Mouse (Mus musculus) intestine, embryonic 15.5 days (tissue): ENCODE measurements around the gene Mmp24. TPM values are rescaled to one million over a fixed set of nuclear protein-coding genes. Genes with fewer than 3 reads are reported as not detected.

Experiments
- ATAC-seq: fragments of 200-750 bp; cut with Nextera tagmentation; 2 replicates; pipeline ENCODE4 v1.8.0; 2017; ENCODE audit warnings: moderate TSS enrichment, moderate library complexity
- H3K27ac ChIP-seq: fragments of 300-500 bp; sonication (generic); 2 replicates; pipeline ENCODE4 v1.5.1; 2015; ENCODE audit warnings: mild to moderate bottlenecking, inconsistent platforms
- H3K27me3 ChIP-seq: fragments of 300-500 bp; sonication (generic); replicated peaks from 2 replicates; pipeline ENCODE4 v1.6.1; 2015; ENCODE audit warnings: inconsistent platforms
- H3K36me3 ChIP-seq: fragments of 300-500 bp; sonication (generic); 2 replicates; pipeline ENCODE4 v1.6.1; 2015; ENCODE audit warnings: inconsistent platforms
- H3K4me1 ChIP-seq: fragments of 300-500 bp; sonication (generic); replicated peaks from 2 replicates; pipeline ENCODE4 v1.6.1; 2015; ENCODE audit warnings: inconsistent platforms
- H3K4me2 ChIP-seq: fragments of 300-500 bp; sonication (generic); replicated peaks from 2 replicates; pipeline ENCODE4 v1.6.1; 2015; ENCODE audit warnings: mild to moderate bottlenecking, inconsistent platforms
- H3K4me3 ChIP-seq: fragments of 300-500 bp; sonication (generic); replicated peaks from 2 replicates; pipeline ENCODE4 v1.5.1; 2015; ENCODE audit warnings: inconsistent platforms
- H3K9ac ChIP-seq: fragments of 300-500 bp; sonication (generic); 2 replicates; pipeline ENCODE4 v1.6.1; 2015; ENCODE audit warnings: inconsistent platforms
- H3K9me3 ChIP-seq: fragments of 300-500 bp; sonication (generic); 2 replicates; pipeline ENCODE4 v1.6.1; 2016; ENCODE audit warnings: inconsistent platforms
- WGBS: fragments of 180-500 bp; shearing (Covaris S2); methylation state at CpG from one replicate; pipeline ENCODE4 v1.1.7; 2015; 5-methylcytosine and 5-hydroxymethylcytosine counted together
- polyA plus RNA-seq: library from polyadenylated mRNA; unstranded; fragments of >200 nt; fragmentation: Nextera tagmentation; extraction: Ambion mirVana; gene quantifications from 2 replicates; pipeline ENCODE4 v1.2.1, GENCODE M21; 2015

The Mmp24 gene
- polyA plus RNA-seq, 1 experiment from 2014 or later, result 0.24 TPM

DNA sequence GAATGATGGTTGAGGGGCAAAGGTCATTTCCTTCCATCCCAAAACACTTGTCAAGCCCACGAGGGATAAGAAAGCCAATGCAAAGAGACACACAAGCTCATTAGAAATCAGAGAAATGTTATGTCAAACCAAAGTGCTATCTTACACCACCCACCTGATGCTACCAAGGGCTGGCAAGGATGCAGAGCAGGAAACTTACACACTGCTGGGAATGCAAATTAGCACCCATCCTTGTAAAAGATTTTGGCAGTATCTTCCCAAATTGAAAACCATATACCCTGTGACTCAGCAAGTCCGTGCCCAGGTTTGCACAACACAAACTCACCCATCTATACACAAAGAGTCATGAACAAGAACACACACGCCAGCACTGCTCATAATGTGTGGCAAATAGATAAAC, 29.7 kb upstream of the Mmp24 start:
- Histone ChIP-seq H3K27me3 (no peaks in the 10 kb centered on the region), H3K4me2 (no peak overlapping the region), H3K4me1 (peaks cover 5% of the 10 kb centered on the region; the same call in 1 of the 2 replicates), H3K27ac (no peak overlapping the region), H3K4me3 (no peak overlapping the region), H3K9ac (no peak overlapping the region), H3K36me3 (no peaks in the 10 kb centered on the region), H3K9me3 (no peaks in the 10 kb centered on the region)
- no peak for ATAC-seq
- WGBS, result 55% methylated on average over 3 of the region's 3 CpGs

- ATAC-seq, result no peak
- no peak overlapping the region for H3K4me2 ChIP-seq
- 92% methylated on average over 4 of the region's 4 CpGs for WGBS
- no peak overlapping the region for H3K27ac ChIP-seq
- H3K4me1 ChIP-seq, result 0 out of 2 replicates have a peak, but pooled peaks cover 3% of the 10 kb centered on the region
- H3K9ac ChIP-seq, result no peak overlapping the region
- no peaks in the 10 kb centered on the region for H3K36me3 ChIP-seq
- no peaks in the 10 kb centered on the region for H3K9me3 ChIP-seq
- H3K4me3 ChIP-seq, result no peak overlapping the region
- no peaks in the 10 kb centered on the region for H3K27me3 ChIP-seq
These were observed 25.7 kb upstream of the Mmp24 start for GRCm38 (mm10) chr2:155749394-155749793.

GRCm38 (mm10) chr2:155751014-155751786, 23.9 kb upstream of the Mmp24 start, which contains the start of gene Procr:
TSS of gene Procr (plus strand) at chr2:155751117.
- 2% methylated on average over 25 of the region's 25 CpGs for WGBS
- H3K4me1 ChIP-seq, result 0 out of 2 replicates have a peak, but pooled peaks cover 3% of the 10 kb centered on the region
- H3K4me3 ChIP-seq, result peak within 1 kb of the TSS; percentile 41
- peak within 1 kb of the TSS; percentile 76 for H3K4me2 ChIP-seq
- H3K36me3 ChIP-seq, result no peaks in the 10 kb centered on the region
- no peaks in the 10 kb centered on the region for H3K9me3 ChIP-seq
- H3K27me3 ChIP-seq, result no peaks in the 10 kb centered on the region
- ATAC-seq, result peak; percentile 81
- peak within 1 kb of the TSS; percentile 44 for H3K9ac ChIP-seq
- no peak within 1 kb of the TSS for H3K27ac ChIP-seq

- 9% methylated on average over 1 of the region's 1 CpGs for WGBS
- H3K4me2 ChIP-seq, result no peak overlapping the region
- no peaks in the 10 kb centered on the region for H3K36me3 ChIP-seq
- H3K27ac ChIP-seq, result no peak overlapping the region
- H3K9me3 ChIP-seq, result no peaks in the 10 kb centered on the region
- H3K9ac ChIP-seq, result no peak overlapping the region
- no peak overlapping the region for H3K4me3 ChIP-seq
- 0 out of 2 replicates have a peak, but pooled peaks cover 3% of the 10 kb centered on the region for H3K4me1 ChIP-seq
- no peaks in the 10 kb centered on the region for H3K27me3 ChIP-seq
- ATAC-seq, result no peak
These were observed 19.4 kb upstream of the Mmp24 start for GRCm38 (mm10) chr2:155755746-155756145.

DNA sequence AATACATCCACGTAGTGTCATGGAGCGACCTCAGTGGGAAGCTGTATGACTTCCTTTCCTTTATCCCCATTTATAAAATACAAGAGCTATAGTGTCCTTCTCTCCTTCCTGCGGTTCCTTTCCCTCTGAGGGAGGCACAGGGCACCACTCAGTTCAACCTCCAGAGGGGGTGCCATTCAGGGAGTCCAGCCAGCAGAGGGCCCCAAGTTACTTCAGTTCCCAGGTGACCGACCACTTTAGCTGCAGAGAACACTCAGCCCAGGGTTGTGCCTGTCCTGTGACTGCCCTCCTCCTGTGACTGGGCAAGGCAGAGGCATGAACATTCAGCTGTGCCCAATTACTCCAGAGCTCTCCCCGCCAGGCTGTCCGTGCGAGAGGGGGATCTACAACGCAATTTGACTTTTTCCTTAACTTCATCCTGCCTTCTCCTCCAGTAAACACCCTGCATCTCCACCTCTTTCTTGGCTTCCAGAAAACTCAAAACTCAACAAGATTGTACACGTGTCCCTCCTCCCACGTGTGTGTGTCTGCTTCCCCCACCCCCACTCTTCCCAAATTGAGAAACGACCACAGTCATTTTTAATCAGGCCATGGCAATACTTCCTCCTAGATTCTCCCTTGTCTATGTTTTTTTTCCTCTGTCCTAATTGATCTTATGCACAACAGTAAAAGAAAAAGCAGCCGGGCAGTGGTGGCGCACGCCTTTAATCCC, 18.1 kb upstream of the Mmp24 start:
- ATAC-seq, result no peak
- Histone ChIP-seq H3K27me3 (0 out of 2 replicates have a peak, but pooled peaks cover 2% of the 10 kb centered on the region), H3K36me3 (no peaks in the 10 kb centered on the region), H3K4me2 (no peak overlapping the region), H3K4me1 (no peaks in the 10 kb centered on the region), H3K27ac (no peak overlapping the region), H3K9ac (no peak overlapping the region), H3K9me3 (no peaks in the 10 kb centered on the region), H3K4me3 (no peak overlapping the region)
- WGBS, result 59% methylated on average over 14 of the region's 14 CpGs

GRCm38 (mm10) chr2:155764679-155765418, 10.3 kb upstream of the Mmp24 start:
- ATAC-seq, result 0 out of 2 replicates have a peak, but pooled peaks have one; percentile 43
- Histone ChIP-seq H3K4me2 (no peak overlapping the region), H3K27ac (no peak overlapping the region), H3K9ac (no peak overlapping the region), H3K36me3 (no peaks in the 10 kb centered on the region), H3K4me1 (no peaks in the 10 kb centered on the region), H3K9me3 (no peaks in the 10 kb centered on the region), H3K4me3 (no peak overlapping the region), H3K27me3 (0 out of 2 replicates have a peak, but pooled peaks cover 5% of the 10 kb centered on the region)
- WGBS, result 55% methylated on average over 13 of the region's 13 CpGs

DNA sequence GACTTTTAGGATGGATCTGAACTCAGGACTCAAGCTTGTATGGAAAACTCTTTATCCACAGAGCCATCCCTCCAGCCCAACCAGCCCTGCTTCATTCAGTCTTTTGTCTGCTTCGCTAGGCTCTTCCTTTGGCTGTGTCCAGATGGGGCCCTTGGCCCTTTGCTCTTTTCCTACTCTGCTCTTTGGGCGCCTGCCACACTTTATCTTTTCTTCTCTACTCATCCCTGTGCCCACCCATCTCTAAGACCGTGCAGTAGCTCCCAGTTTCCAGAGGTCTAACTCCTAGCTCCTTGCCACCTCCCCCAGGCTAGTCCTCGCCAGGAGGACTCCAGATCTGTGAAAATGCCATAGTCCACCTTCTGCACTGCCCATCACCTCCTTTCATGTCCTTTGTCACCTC, 1.5 kb upstream of the Mmp24 start:
- Histone ChIP-seq H3K27ac (no peak overlapping the region), H3K4me3 (no peak overlapping the region), H3K9ac (no peak overlapping the region), H3K4me2 (no peak overlapping the region), H3K27me3 (peaks cover 27% of the 10 kb centered on the region), H3K9me3 (no peaks in the 10 kb centered on the region), H3K4me1 (peaks cover 5% of the 10 kb centered on the region), H3K36me3 (no peaks in the 10 kb centered on the region)
- 65% methylated on average over 4 of the region's 4 CpGs for WGBS
- ATAC-seq, result no peak

DNA sequence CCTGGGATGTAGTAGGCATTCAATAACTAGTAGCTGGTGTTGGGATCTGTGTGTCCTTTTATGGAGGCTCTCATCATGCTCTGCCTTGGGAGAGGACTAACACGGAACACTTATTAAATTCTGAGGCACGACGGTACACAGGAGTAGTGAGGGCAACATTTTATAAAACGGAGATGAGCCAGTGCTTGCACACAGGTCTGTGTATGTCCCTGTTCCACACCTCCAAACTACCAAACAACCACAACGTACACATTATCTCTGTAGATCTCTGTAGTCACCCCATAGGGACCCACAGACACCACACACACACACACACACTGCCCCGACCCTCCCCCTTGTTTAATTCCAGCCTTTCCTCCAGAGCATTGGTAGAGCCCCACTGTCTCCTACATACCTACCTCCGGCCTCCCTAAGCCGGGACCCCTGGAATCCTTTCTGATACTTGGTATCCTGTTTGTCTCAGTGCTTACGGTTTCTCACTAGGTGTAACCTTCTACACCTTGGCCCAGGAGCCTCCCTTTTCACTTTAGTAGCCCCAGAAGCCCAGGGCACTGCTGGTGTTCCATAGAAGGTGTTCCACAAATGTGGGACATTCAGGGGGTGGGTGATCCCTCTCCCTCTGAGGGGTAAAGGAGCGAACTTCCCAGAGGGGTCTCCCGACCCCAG, 748 bp upstream of the Mmp24 start:
- Histone ChIP-seq H3K27ac (no peak overlapping the region), H3K4me2 (peak overlapping the region; percentile 97), H3K4me1 (peaks cover 5% of the 10 kb centered on the region), H3K4me3 (peak overlapping the region; percentile 55), H3K9me3 (no peaks in the 10 kb centered on the region), H3K9ac (no peak overlapping the region), H3K27me3 (peaks cover 27% of the 10 kb centered on the region), H3K36me3 (no peaks in the 10 kb centered on the region)
- no peak for ATAC-seq
- 49% methylated on average over 11 of the region's 11 CpGs for WGBS

GRCm38 (mm10) chr2:155775685-155776263, 632 bp downstream of the Mmp24 start:
- Histone ChIP-seq H3K9ac (0 out of 2 replicates have a peak overlapping the region, but pooled peaks have one; percentile 5), H3K27ac (no peak overlapping the region), H3K4me1 (peaks cover 5% of the 10 kb centered on the region), H3K36me3 (no peaks in the 10 kb centered on the region), H3K4me3 (peak overlapping the region; percentile 55), H3K9me3 (no peaks in the 10 kb centered on the region), H3K4me2 (peak overlapping the region; percentile 97), H3K27me3 (peaks cover 27% of the 10 kb centered on the region)
- ATAC-seq, result peak; percentile 89
- 1% methylated on average over 41 of the region's 44 CpGs for WGBS

DNA sequence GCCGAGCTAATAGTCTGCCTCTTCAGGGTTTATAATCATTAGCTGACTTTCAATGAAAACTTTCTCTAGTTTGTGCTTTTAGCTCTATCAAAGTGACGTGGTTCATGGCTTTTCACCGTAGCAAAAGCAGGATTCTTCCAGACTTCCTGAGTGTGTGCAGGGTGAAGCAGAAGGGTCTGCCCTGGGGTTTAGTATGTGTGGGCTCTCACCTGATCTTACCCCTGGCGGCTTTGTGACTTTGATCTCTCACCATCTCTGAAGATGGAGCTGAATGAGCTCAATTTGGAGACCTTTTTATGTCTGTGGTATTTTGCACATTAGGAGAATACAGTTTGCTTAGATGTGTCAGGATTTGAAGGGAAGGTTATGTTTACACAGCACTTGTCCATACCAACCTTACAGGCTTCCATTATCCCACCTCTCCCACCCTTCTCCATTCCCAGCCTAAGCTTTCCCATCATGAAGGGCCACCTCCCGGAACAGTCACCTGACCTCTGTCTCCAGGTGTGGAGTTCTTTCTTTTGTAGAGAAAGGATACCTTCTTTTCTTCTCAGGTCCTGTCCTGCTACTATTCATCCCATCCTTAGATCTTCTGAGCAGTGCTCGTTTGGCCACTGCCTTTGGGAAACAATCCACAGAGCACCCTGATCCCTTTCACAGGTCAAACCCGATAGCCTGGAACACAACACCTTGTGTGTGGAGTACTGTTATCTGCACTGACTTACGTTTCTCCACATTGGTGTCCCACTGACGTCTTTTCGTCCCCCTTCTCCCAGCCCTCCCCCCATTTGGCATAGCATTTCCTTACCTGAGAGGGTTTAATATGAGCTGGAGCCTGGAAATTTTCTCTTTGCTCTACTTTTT, 1.9 kb downstream of the Mmp24 start:
- H3K4me2 ChIP-seq, result no peak overlapping the region
- 61% methylated on average over 10 of the region's 10 CpGs for WGBS
- no peak overlapping the region for H3K4me3 ChIP-seq
- H3K27me3 ChIP-seq, result peaks cover 27% of the 10 kb centered on the region
- H3K9me3 ChIP-seq, result no peaks in the 10 kb centered on the region
- no peaks in the 10 kb centered on the region for H3K36me3 ChIP-seq
- no peak overlapping the region for H3K9ac ChIP-seq
- peaks cover 5% of the 10 kb centered on the region for H3K4me1 ChIP-seq
- H3K27ac ChIP-seq, result no peak overlapping the region
- no peak for ATAC-seq

DNA sequence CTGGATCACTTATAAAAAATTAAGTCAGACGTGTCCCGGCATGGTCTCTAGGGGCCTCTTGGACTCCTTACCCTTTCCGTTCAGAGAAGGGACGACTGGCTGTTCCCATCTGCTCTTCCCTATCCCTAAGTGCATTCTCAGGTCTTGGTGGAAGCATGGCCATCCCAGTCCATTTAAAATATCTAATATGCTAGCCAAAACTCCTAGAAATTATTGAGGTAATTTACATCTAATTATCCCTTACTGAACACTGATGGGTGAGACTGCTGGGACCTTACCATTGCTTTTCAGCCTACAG, 2.5 kb downstream of the Mmp24 start:
- no peaks in the 10 kb centered on the region for H3K9me3 ChIP-seq
- H3K27me3 ChIP-seq, result peaks cover 27% of the 10 kb centered on the region
- H3K4me2 ChIP-seq, result no peak overlapping the region
- no peak overlapping the region for H3K9ac ChIP-seq
- H3K36me3 ChIP-seq, result no peaks in the 10 kb centered on the region
- H3K4me3 ChIP-seq, result no peak overlapping the region
- WGBS, result 75% methylated on average over 4 of the region's 4 CpGs
- no peak for ATAC-seq
- peaks cover 5% of the 10 kb centered on the region for H3K4me1 ChIP-seq
- no peak overlapping the region for H3K27ac ChIP-seq
